Mouse (Mus musculus): ENCODE results near the gene Rimkla.

The Rimkla gene

GRCm38 (mm10) chr4:119421191-119421590, 71.2 kb downstream of the Rimkla start:
- in situ Hi-C loops (cut with MseI, MboI) = no loop called here

- in situ Hi-C loops (cut with MseI, MboI) = no loop called here
These were observed 74.5 kb downstream of the Rimkla start for GRCm38 (mm10) chr4:119417894-119418293.

DNA sequence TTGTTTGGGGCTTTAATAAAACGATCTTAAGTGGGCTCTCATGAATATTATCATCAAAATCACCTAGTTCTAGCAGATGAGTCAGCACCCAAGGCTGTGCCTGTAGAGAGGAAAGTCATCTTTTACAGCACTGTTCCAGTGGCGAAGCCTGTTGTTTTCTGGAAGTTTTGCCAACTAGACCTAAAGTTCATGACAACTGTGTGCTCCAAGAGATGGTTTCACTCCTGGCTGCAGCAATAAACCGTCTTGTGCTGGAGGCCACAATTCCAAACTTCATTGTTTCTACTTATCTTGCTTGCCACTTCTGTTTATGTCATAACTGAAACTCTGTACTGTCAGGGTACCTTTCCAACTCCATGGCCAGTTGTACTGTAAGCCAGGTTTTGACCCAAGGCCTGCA, 75.2 kb downstream of the Rimkla start:
- in situ Hi-C loops (cut with MseI, MboI) = no loop called here

All from mouse trophoblast stem cell (cell line).